Mouse (Mus musculus) CD4-positive, CD25-positive, alpha-beta regulatory T cell, adult 2 months (primary cell): ENCODE measurements around the gene Gm8011.
"Not testable (repeated sequence)": the region's sequence is repeated elsewhere in the genome, so short reads cannot be mapped to it uniquely, and the experiment has no call there.

ENCODE experiments used
- DNase-seq: peaks from one replicate; pipeline ENCODE4 v3.0.0-alpha.2; 2012; ENCODE audit warnings: low read depth, low spot score

Gm8011 gene

DNA sequence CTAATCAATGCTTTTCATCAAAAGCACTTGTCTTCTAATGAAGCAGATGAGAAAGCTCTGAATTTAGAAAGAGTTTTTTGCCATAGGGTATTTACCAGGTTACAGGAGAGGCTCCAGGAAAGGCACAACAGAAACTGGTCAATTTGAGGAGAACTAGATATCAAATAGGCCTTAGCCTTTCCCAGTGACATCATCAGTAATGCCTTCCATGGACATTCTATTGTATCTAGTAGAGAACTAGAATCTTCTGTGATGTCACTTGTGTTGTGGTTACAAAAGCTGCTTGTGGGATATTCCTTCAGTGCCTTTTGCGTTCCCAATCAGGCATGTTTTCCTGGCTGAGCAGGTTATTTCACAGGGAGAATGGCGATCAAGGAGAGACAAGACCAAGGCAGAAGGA, at the start of gene Gm8011:
Gene Gm8011 (plus strand): TSS at position 301 of the 400 bp plus-strand sequence.
- not testable (repeated sequence) for DNase-seq

DNA sequence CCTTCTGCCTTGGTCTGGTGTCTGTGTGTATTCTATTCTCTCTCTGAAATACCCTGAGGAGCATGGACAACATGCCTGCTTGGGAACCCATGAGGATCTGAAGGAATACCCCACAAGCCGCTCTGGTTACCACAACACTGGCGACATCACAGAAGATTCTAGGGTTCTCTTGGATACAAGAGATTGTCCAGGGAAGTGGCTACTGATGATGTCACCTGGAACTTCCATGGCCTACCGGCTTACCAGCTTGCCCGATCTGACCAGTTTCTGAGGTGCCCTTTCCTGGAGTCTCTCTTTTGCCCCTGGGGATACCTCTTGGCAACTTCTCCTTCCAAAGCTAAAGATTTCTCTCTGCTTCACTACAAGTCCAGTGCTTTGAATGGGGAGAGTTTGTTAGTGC, 24.1 kb upstream of the Gm8011 start, which contains the start of gene Gm8005:
Gene Gm8005 (minus strand): TSS at position 101 of the 400 bp plus-strand sequence.
- DNase-seq = not testable (repeated sequence)

DNA sequence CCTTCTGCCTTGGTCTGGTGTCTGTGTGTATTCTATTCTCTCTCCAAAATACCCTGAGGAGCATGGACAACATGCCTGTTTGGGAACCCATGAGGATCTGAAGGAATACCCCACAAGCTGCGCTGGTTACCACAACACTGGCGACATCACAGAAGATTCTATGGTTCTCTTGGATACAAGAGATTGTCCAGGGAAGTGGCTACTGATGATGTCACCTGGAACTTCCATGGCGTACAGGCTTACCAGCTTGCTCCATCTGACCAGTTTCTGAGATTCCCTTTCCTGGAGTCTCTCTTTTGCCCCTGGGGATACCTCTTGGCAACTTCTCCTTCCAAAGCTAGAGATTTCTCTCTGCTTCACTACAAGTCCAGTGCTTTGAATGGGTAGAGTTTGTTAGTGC, 38.6 kb downstream of the Gm8011 start, which contains the start of gene Gm8020:
Gene Gm8020 (minus strand): TSS at position 101 of the 400 bp plus-strand sequence.
- not testable (repeated sequence) for DNase-seq
